Mouse (Mus musculus): ENCODE measurements around the gene Ddx31. TPM values are rescaled to one million over a fixed set of nuclear protein-coding genes. Genes with fewer than 3 reads are reported as not detected.
A peak's percentile ranks its signal among the peaks of the same experiment; 100 is the strongest.

Ddx31 gene
- polyA plus RNA-seq, 1 experiment from 2014 or later, result 12.6 TPM

GRCm38 (mm10) chr2:28915768-28916512 lies 75.7 kb downstream of the Ddx31 start:
- WGBS, result 2% methylated on average over 49 of the region's 50 CpGs
- Histone ChIP-seq H3K36me3 (no peaks in the 10 kb centered on the region), H3K4me1 (0 out of 2 replicates have a peak, but pooled peaks cover 4% of the 10 kb centered on the region), H3K27ac (no peak overlapping the region), H3K4me2 (peak overlapping the region; percentile 23; the same call in 1 of the 2 replicates), H3K9ac (no peak overlapping the region), H3K9me3 (no peaks in the 10 kb centered on the region), H3K27me3 (replicated peaks) (peaks cover 91% of the 10 kb centered on the region), H3K4me3 (replicated peaks) (no peak overlapping the region)
- ATAC-seq (ENCODE audit: insufficient read depth, low FRiP score, low read depth), result peak; percentile 79

GRCm38 (mm10) chr2:28916513-28916865 lies 76.3 kb downstream of the Ddx31 start, which contains the start of gene Barhl1:
Gene Barhl1 (minus strand): TSS chr2:28916668.
- Histone ChIP-seq H3K27ac (no peak within 1 kb of the TSS), H3K9ac (no peak within 1 kb of the TSS), H3K4me2 (peak within 1 kb of the TSS; percentile 23; the same call in 1 of the 2 replicates), H3K36me3 (no peaks in the 10 kb centered on the region), H3K9me3 (no peaks in the 10 kb centered on the region), H3K27me3 (replicated peaks) (peaks cover 87% of the 10 kb centered on the region), H3K4me1 (0 out of 2 replicates have a peak, but pooled peaks cover 4% of the 10 kb centered on the region), H3K4me3 (replicated peaks) (no peak within 1 kb of the TSS)
- ATAC-seq (ENCODE audit: insufficient read depth, low FRiP score, low read depth), result no peak
- 2% methylated on average over 18 of the region's 18 CpGs for WGBS

- Histone ChIP-seq H3K27ac (no peak overlapping the region), H3K27me3 (replicated peaks) (peaks cover 83% of the 10 kb centered on the region), H3K4me2 (no peak overlapping the region), H3K9ac (no peak overlapping the region), H3K4me3 (replicated peaks) (no peak overlapping the region), H3K4me1 (0 out of 2 replicates have a peak, but pooled peaks cover 4% of the 10 kb centered on the region), H3K36me3 (no peaks in the 10 kb centered on the region), H3K9me3 (no peaks in the 10 kb centered on the region)
- 7% methylated on average over 11 of the region's 11 CpGs for WGBS
- ATAC-seq (ENCODE audit: insufficient read depth, low FRiP score, low read depth), result no peak
Measured at GRCm38 (mm10) chr2:28917156-28917517, 76.9 kb downstream of the Ddx31 start.

- Histone ChIP-seq H3K9ac (no peak overlapping the region), H3K4me3 (replicated peaks) (no peak overlapping the region; the same call in 1 of the 2 replicates), H3K27me3 (replicated peaks) (peaks cover 84% of the 10 kb centered on the region), H3K4me1 (0 out of 2 replicates have a peak, but pooled peaks cover 4% of the 10 kb centered on the region), H3K9me3 (no peaks in the 10 kb centered on the region), H3K36me3 (no peaks in the 10 kb centered on the region), H3K27ac (no peak overlapping the region), H3K4me2 (peak overlapping the region; percentile 24)
- 1% methylated on average over 73 of the region's 73 CpGs for WGBS
- no peak for ATAC-seq (ENCODE audit: insufficient read depth, low FRiP score, low read depth)
Measured at GRCm38 (mm10) chr2:28917518-28918361, 77.5 kb downstream of the Ddx31 start.

GRCm38 (mm10) chr2:28919001-28919400 lies 78.8 kb downstream of the Ddx31 start:
- H3K27ac ChIP-seq, result no peak overlapping the region
- H3K9me3 ChIP-seq, result no peaks in the 10 kb centered on the region
- H3K4me2 ChIP-seq, result no peak overlapping the region
- 5% methylated on average over 4 of the region's 4 CpGs for WGBS
- no peak for ATAC-seq (ENCODE audit: insufficient read depth, low FRiP score, low read depth)
- 0 out of 2 replicates have a peak, but pooled peaks cover 4% of the 10 kb centered on the region for H3K4me1 ChIP-seq
- H3K9ac ChIP-seq, result no peak overlapping the region
- H3K4me3 ChIP-seq (replicated peaks), result no peak overlapping the region
- H3K36me3 ChIP-seq, result no peaks in the 10 kb centered on the region
- H3K27me3 ChIP-seq (replicated peaks), result peaks cover 75% of the 10 kb centered on the region

- 4% methylated on average over 4 of the region's 4 CpGs for WGBS
- ATAC-seq (ENCODE audit: insufficient read depth, low FRiP score, low read depth), result no peak
- no peak overlapping the region for H3K27ac ChIP-seq
Measured at GRCm38 (mm10) chr2:28923912-28924311, 83.7 kb downstream of the Ddx31 start.

GRCm38 (mm10) chr2:28930571-28930970 lies 90.4 kb downstream of the Ddx31 start:
- no peak overlapping the region for H3K4me2 ChIP-seq
- WGBS, result 83% methylated on average over 3 of the region's 3 CpGs
- no peak overlapping the region for H3K9ac ChIP-seq
- ATAC-seq (ENCODE audit: insufficient read depth, low FRiP score, low read depth), result no peak
- H3K4me3 ChIP-seq (replicated peaks), result no peak overlapping the region
- no peaks in the 10 kb centered on the region for H3K27me3 ChIP-seq (replicated peaks)
- no peaks in the 10 kb centered on the region for H3K36me3 ChIP-seq
- H3K27ac ChIP-seq, result no peak overlapping the region
- H3K4me1 ChIP-seq, result no peaks in the 10 kb centered on the region
- H3K9me3 ChIP-seq, result no peaks in the 10 kb centered on the region

More at GRCm38 (mm10) chr2:28923912-28924311, 83.7 kb downstream of the Ddx31 start:
- Histone ChIP-seq H3K27me3 (replicated peaks) (peaks cover 28% of the 10 kb centered on the region), H3K36me3 (no peaks in the 10 kb centered on the region), H3K4me2 (no peak overlapping the region), H3K4me1 (no peaks in the 10 kb centered on the region), H3K4me3 (replicated peaks) (no peak overlapping the region), H3K9ac (no peak overlapping the region), H3K9me3 (no peaks in the 10 kb centered on the region)

- Histone ChIP-seq H3K9me3 (no peaks in the 10 kb centered on the region), H3K36me3 (no peaks in the 10 kb centered on the region), H3K9ac (no peak overlapping the region), H3K4me3 (replicated peaks) (no peak overlapping the region), H3K4me2 (no peak overlapping the region), H3K4me1 (no peaks in the 10 kb centered on the region), H3K27ac (no peak overlapping the region), H3K27me3 (replicated peaks) (no peaks in the 10 kb centered on the region)
- no peak for ATAC-seq (ENCODE audit: insufficient read depth, low FRiP score, low read depth)
- WGBS, result 68% methylated on average over 7 of the region's 7 CpGs
Measured at GRCm38 (mm10) chr2:28938997-28939396, 98.8 kb downstream of the Ddx31 start.

- Histone ChIP-seq H3K9ac (no peak overlapping the region), H3K4me1 (no peaks in the 10 kb centered on the region), H3K4me3 (replicated peaks) (no peak overlapping the region), H3K9me3 (no peaks in the 10 kb centered on the region), H3K36me3 (no peaks in the 10 kb centered on the region), H3K27ac (no peak overlapping the region), H3K4me2 (no peak overlapping the region), H3K27me3 (replicated peaks) (no peaks in the 10 kb centered on the region)
- WGBS, result 57% methylated on average over 30 of the region's 30 CpGs
- ATAC-seq (ENCODE audit: insufficient read depth, low FRiP score, low read depth), result no peak
Measured at GRCm38 (mm10) chr2:28943666-28944516, 103.7 kb downstream of the Ddx31 start.

GRCm38 (mm10) chr2:28945388-28945787 lies 105.2 kb downstream of the Ddx31 start:
- no peak for ATAC-seq (ENCODE audit: insufficient read depth, low FRiP score, low read depth)
- H3K4me1 ChIP-seq, result no peaks in the 10 kb centered on the region
- H3K9me3 ChIP-seq, result no peaks in the 10 kb centered on the region
- no peaks in the 10 kb centered on the region for H3K36me3 ChIP-seq
- no peak overlapping the region for H3K4me3 ChIP-seq (replicated peaks)
- no peaks in the 10 kb centered on the region for H3K27me3 ChIP-seq (replicated peaks)
- no peak overlapping the region for H3K4me2 ChIP-seq
- no peak overlapping the region for H3K9ac ChIP-seq
- no peak overlapping the region for H3K27ac ChIP-seq
- WGBS, result 71% methylated on average over 6 of the region's 6 CpGs

GRCm38 (mm10) chr2:28946312-28946711 lies 106.1 kb downstream of the Ddx31 start:
- Histone ChIP-seq H3K4me3 (replicated peaks) (no peak overlapping the region), H3K36me3 (no peaks in the 10 kb centered on the region), H3K4me1 (no peaks in the 10 kb centered on the region), H3K27ac (no peak overlapping the region), H3K4me2 (no peak overlapping the region), H3K27me3 (replicated peaks) (no peaks in the 10 kb centered on the region), H3K9me3 (no peaks in the 10 kb centered on the region), H3K9ac (no peak overlapping the region)
- no peak for ATAC-seq (ENCODE audit: insufficient read depth, low FRiP score, low read depth)
- WGBS, result 68% methylated on average over 3 of the region's 3 CpGs

Data from stomach, embryonic 15.5 days (tissue).